Mouse (Mus musculus): ENCODE measurements around the gene Vwa5b2.

Vwa5b2 gene

DNA sequence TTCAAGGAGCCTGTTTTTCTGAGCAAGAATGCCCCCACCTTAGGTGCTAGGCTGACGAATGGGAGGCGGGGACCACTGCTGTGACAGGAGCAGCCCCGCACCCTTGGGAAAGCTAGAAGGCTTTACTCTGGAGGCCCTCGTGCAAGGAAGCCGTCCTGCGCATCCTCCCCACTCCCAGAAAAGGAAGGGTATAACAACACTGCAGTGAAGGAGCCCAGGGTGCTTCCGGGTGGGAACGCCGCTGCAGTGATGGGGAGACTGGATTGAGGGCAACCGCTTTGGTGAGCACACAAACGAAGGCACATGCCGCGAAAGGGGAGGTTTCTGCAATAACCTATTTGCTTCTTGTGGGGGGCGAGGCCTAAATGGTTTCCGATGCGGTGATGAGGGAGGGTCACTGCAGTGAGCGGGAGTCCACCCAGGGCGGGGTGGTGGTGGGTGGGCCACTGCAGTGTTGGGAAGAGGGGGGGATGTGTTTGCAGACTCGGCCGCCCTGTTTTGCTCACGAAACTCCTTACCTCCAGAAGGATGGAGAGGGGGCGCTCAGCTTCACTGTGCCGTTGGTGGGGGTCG lies at the start of gene Vwa5b2:
Gene Vwa5b2 (plus strand): TSS at position 106 of the 573 bp plus-strand sequence.
- DNase-seq (ENCODE audit: low spot score in 2 of 2), result no peak

DNA sequence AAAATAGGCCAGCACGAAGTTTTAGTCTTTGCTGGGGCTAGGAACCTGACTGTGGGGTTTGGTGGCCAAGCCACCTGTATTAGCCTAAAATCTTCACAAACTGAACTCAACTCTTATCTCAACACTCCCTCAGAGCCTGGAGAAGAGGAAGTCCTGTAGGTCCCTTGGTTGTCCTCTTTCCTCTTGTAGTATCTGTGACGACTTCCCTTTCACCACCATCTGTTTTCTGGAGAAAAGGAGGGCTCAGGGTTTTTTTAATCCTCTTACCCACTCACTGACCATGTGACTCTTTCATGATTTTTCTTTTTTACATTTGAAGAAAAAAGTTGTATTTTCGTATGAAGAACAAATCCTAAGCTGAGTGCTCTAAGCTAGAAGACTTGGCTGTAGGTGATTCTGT lies 49.6 kb upstream of the Vwa5b2 start:
- DNase-seq (ENCODE audit: low spot score in 2 of 2), result no peak

DNA sequence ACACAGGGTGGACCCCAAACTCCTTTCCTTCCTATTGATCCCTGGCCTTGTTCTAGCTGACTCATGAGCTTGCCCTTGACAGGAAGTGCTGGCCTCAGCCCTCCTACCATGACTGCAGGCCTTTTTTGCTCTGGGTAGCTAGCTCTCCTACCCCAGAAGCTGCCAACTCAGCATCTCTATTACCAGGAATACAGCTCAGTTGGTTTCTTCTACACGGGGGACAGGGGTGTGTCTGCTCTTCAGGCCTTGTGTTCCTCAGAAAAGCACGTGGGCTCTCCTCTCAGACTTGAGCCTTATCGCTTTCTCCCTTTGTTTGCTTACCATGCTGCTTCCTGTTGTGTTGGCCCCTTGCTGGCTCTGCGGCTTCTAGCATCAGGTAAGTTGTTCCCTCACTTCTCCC lies 48.8 kb upstream of the Vwa5b2 start:
- no peak for DNase-seq (ENCODE audit: low spot score in 2 of 2)

DNA sequence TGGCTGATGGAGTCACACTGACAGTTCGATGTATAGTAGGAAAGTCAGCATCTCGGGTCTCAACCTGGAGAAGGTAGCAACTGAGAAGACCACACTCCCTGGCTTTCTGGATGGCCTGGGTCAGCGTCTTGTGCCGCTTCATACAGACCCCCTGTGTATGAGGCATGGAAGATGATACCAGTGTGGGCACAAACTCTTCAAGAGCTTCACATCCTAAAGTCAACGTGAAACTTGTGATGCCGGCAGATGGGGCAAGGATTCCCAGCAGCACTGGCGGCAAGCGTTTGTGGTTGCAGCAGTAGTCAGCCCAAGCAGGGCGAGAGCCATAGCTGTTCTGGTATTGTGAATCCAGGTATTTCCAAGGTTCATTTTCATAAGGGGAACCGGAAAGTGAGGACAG lies 43.6 kb upstream of the Vwa5b2 start:
- no peak for DNase-seq (ENCODE audit: low spot score in 2 of 2)

GRCm38 (mm10) chr16:20547423-20547822 lies 41.8 kb upstream of the Vwa5b2 start:
- DNase-seq (ENCODE audit: low spot score in 2 of 2), result no peak

DNA sequence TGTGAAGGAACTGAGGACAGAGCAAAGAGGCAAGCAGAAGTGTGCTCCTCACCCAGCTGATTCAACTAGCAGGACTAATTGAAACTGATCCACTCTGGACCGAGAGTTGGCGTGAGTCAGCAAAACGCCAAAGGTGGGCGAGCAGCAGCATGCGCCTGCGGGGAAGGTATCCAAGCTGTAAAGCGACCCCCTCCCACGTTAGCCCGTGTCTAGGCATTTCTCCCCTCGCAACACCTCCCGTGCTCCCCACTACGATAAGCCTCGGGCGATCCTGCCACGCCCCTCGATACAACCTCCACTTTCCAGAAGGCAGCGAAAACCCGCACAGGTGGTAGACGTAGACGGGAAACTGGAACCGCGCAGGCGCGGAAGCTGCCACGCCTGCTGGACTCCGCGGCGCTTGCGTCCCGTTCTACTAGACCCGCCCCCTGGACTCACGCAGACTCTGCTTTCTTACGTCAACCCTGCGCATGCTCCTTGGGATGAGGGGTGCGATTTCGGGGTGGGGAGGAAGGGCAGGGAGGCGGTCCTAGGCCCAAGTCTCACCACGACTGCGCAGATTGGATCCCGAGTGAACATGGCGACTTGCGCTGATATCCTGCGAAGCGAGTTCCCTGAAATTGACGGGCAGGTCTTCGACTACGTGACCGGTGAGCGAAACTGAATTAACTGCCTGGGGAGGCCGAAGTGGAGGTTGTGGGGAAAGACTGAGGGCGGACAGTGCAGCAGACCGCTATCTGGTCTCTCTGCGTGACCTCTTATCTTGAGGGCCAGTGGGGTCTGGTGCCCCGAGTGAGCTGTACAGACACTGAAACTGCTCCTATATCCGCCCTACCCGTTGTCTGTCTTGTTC lies 40.9 kb upstream of the Vwa5b2 start, which contains the start of gene Abcf3:
Gene Abcf3 (plus strand): TSS at position 482 of the 853 bp plus-strand sequence.
- peak; percentile 94 to 96 for DNase-seq (ENCODE audit: low spot score in 2 of 2)

DNA sequence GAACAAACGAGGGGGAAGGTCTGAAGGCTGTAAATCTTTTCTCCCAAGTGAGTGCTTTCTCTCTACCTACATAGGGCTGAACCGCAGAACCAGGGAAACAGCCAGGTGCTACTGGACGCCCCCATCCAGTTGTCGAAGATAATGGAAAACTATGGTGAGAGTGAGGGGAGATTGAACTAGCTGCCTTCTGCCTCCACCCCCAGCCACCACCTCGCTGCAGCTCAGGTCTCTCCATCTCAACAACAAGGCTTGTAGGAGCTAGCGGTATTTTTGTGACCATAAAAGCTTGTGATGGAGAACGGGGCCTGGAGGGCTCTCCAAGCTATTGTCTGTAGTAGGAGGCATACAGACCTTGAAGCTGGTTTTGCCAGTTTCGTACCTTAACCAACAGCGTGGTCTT lies 40.1 kb upstream of the Vwa5b2 start:
- no peak for DNase-seq (ENCODE audit: low spot score in 2 of 2)

DNA sequence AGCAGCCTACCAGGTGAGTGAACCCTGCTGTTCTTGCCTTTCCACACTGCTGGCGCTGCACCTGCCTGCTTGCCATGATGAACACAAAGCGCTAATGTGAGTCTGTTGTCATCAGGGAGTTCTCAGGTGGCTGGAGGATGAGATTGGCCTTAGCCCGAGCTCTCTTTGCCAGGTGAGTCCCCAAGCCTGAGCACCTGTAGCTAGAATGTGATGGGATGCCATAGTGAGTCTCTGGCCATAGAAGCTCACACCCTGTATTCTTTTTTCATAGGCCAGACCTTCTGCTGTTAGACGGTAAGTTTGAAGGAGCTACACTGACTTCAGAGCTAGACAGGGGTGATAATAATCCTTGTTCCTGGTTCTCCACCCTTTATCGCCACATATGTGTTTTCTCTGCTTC lies 37.6 kb upstream of the Vwa5b2 start:
- DNase-seq (ENCODE audit: low spot score in 2 of 2), result no peak

DNA sequence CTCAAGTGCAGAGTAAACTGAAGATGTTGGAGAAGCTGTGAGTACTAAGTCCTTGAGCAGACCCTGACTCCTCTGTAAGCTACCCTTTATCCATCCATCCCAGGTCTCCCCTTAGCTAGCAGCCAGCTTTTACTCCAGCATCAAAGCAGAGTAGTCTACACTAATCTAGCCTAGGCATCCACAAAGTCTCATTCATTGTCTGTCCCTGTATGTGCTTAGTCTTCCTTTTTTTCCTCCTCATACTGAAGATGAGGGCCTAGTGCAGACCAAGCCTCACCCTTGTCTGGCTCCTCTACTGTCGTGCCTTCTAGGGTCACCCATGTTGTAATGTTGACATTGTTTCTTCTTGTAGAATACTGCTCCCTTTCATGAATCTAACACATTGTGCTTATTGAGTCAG lies 36.7 kb upstream of the Vwa5b2 start:
- DNase-seq (ENCODE audit: low spot score in 2 of 2), result no peak

DNA sequence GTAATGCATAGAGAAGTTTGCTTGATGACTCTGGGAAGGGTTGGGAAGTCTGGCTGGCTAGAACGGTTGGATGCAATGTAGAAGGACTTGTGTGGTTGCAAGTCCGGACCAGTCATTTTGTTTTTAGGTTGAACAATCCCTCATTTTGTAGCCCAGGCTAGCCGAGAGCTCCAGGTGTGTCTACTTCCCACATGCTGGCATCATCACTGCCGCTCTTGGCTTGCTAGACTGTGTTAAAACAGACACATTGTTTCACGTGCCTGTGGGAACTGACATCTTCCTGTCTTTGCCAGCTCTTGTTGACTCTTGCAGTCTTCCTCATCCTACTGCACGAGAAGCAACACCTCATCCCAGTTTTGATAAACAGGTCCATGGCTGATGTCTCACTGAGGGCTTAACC lies 34.3 kb upstream of the Vwa5b2 start:
- no peak for DNase-seq (ENCODE audit: low spot score in 2 of 2)

- DNase-seq (ENCODE audit: low spot score in 2 of 2), result no peak
These were observed 31.9 kb upstream of the Vwa5b2 start for GRCm38 (mm10) chr16:20557381-20557780.

DNA sequence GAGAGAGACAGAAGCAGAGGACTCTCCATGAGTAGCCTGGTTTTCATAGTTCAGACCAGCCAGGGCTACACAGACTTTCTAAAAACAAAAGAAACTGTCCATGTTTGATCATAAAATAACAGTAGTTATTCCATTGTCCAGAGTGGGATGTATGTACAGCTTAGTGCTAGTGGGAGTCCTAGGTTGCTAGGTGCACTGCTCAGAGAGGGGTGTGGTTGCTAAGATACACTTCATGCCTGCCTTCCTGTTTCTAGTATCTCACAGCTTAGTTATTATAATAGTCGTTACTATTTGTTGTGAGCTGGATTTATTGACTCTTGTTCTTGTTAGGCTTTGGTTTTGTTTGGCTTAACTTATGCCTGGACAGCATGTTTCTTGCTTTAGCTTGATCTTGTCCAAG lies 24.2 kb upstream of the Vwa5b2 start:
- no peak for DNase-seq (ENCODE audit: low spot score in 2 of 2)

GRCm38 (mm10) chr16:20589939-20590679 lies 838 bp downstream of the Vwa5b2 start:
- DNase-seq (ENCODE audit: low spot score in 2 of 2), result no peak

DNA sequence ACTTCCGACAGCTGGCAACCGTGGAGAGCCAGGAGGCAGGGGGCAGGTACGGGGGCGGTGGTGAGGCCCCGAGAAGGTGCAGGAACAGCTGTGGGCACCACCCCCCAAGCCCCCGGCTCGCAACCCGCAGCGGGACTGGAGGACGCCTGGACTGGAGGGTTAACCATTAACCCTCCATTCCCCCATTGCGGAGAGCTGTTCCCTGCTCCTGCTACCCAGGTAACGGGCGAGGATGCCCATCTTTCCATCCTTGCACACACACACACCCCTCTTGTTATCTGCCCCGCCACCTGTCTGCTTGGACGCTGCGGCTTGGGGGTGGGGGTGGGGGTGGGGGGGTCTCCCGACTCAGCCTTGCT lies 1.4 kb downstream of the Vwa5b2 start:
- no peak for DNase-seq (ENCODE audit: low spot score in 2 of 2)

DNA sequence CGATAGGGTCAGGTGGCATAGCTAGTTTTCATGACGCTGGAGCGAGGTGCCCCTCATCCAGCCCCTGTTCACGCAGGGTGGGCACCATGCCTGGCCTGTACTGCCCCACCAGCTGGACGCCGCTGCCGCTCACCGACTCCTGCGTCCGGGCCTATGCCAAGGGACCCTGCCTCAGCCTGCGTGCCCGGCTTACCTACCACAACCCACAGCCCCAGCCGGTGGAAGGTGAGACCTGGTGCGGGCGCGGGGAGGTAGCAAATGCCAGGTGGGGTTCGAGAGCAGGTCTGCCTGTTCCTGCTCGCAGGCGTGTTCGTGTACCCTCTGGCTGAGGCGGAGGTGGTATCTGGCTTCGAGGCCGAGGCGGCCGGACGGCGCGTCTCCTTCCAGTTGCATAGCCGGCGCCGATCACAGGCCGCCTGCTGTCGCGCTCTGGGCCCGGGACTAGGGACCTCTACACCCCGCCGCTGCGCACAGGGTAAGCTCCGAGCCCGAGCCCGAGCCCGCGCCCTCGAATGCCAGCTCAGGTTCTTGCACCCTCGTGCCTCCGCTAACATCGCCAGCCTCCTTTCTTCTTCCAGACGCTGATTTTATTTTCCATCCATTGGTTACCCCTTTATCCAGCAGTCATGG lies 1.9 kb downstream of the Vwa5b2 start:
- no peak for DNase-seq (ENCODE audit: low spot score in 2 of 2)

GRCm38 (mm10) chr16:20595060-20595673 lies 5.9 kb downstream of the Vwa5b2 start:
- no peak for DNase-seq (ENCODE audit: low spot score in 2 of 2)

- no peak for DNase-seq (ENCODE audit: low spot score in 2 of 2)
These were observed 6.5 kb downstream of the Vwa5b2 start for GRCm38 (mm10) chr16:20595737-20596136.

- no peak for DNase-seq (ENCODE audit: low spot score in 2 of 2)
These were observed 7.6 kb downstream of the Vwa5b2 start for GRCm38 (mm10) chr16:20596687-20597441.

GRCm38 (mm10) chr16:20600511-20600910 lies 11.2 kb downstream of the Vwa5b2 start:
- DNase-seq (ENCODE audit: low spot score in 2 of 2), result no peak

GRCm38 (mm10) chr16:20604705-20605104 lies 15.4 kb downstream of the Vwa5b2 start:
- no peak for DNase-seq (ENCODE audit: low spot score in 2 of 2)
